Mouse (Mus musculus) ovary, postnatal 10 days (tissue): ENCODE results near the gene Lefty2.

Source experiments
- DNase-seq: peaks from one replicate; pipeline ENCODE4 v3.0.0; 2022; ENCODE audit warnings: low spot score

The Lefty2 gene

GRCm38 (mm10) chr1:180892808-180893207 is at the start of gene Lefty2:
Gene Lefty2 (plus strand): TSS chr1:180893108.
- no peak for DNase-seq

GRCm38 (mm10) chr1:180848114-180848510 is 44.8 kb upstream of the Lefty2 start:
- DNase-seq: peak; percentile 52

DNA sequence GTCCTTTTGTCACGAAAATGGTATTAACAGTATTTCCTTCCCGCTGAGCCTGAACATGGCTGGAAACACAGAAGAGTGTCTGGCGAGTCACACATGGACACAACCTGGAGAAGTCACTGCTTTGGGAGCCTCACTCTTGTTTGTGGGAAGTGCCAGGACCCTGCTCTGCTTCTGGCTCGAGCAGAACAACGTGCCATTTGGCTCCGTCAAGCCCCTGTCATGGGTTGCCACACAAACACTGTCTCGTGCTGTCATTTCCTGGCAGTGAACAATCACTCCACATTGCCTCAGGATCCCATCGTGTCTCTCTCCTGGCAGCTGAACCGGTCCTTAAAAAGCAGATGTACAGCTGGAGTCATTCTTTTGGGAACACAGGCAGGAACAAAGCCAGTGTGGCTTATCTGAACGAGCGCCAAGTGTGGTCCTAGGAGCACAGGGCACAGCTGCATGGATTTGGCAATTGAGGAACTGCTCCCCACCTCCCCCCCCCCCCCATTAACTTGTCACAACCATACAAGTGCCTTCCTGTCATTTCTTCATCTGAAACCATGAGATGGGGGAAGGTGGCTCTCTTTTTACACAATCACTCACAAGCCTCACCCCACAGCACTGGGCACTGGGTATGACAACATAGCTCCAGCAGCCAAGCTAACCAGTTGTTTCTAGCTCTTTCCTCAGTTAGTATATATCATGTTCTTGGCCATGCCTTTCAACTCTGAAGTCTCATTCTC is 44.2 kb upstream of the Lefty2 start:
- peak; percentile 23 for DNase-seq

DNA sequence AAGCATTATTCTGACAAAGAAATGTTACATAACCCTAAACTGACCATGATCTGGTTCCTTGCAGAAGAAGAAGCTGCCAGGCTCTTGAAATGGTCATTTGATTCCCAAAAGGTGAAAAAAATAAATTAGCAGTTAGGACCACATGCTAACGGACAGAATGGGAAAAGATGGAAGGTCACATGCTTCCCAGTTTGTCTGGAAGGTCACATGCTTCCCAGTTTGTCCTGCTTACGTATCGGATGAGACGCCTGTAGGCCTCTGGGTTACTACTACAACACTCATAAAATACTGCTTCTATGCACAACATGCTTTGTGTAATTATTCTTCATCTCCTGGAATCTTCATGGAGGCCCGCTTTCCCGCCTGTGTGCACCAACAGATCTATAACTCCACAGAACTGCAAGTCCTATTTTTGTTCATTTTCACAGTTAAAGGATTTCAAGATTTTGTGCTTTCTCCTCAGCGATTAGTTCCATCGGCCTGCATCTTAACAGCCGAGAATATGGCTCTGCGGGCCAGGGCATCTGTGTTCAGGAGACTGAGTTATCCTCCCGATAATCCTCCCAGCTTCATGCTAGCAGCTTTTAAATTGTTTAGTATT is 43.1 kb upstream of the Lefty2 start:
- DNase-seq: no peak

DNA sequence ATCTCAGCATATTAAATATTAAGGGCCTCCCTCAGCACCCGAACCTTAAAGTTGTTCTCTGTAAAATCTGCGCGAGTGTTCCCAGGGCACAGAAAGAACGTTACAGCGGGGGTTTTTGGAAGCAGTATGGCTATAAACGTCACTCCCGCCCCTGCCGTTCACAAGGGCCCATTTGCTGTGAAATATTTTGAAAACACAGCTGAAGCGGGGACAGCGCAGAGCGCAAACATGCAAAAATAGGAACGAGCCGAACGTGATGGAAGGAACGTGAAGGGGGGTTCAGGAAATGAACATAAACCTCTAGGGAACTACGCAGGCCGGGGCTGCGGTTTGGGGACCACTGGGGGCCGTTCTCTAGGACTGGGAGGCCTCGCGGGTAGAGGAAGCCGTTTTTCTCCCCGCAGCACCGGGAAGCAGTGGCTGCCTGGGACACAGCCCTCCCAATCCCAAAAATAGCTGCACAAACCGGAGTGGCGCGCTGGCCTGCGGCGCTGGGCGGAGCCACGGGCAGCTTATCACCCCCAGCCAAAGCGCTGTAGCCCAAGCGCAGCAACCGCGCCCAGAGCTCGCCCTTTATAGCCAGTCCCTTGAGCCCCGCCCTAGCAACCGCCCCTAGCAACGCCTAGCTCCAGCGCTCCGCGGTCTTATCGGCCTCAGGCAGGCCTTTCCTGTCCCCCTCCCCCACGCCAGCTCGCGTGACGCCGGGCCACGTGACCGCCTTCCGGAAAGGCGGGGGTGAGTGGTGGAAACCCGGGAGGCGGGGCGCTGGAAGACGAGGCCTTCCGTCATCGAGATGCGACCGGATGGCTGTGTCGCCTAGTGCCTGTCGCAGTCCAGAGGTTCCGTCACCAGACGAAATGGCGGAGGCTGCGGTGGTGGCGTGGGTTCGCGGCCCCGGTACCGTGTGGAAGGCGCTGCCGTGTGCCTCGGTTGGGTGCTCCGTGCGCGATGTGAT is 42.3 kb upstream of the Lefty2 start, which contains the start of gene Sde2:
TSS of gene Sde2 (plus strand) at position 812 of the 955 bp plus-strand sequence.
- DNase-seq: peak; percentile 100

- no peak for DNase-seq
Observed at GRCm38 (mm10) chr1:180858763-180859162, 34.1 kb upstream of the Lefty2 start.

DNA sequence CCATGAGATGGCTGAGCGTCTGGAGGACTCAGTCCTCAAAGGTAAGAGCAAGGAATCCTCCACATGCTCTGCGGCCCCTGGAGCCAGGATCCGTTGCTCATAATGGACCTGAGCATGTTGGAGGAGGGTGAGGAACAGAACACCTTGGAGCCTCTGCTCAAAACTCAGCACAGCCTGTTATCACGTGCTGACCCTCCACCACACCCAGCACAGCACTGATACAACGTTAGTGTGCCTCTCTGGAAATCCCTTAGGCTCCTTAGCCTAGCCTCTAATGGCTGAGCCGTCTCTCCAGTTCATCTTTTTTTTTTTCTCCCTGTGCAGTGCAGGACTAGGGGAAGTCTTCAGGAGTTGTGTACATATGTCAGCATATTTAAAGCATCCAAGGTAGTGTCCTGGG is 32.9 kb upstream of the Lefty2 start:
- DNase-seq: no peak

- no peak for DNase-seq
Observed at GRCm38 (mm10) chr1:180863606-180864005, 29.3 kb upstream of the Lefty2 start.

- DNase-seq: no peak
Observed at GRCm38 (mm10) chr1:180866001-180866400, 26.9 kb upstream of the Lefty2 start.

- no peak for DNase-seq
Observed at GRCm38 (mm10) chr1:180870122-180870650, 22.7 kb upstream of the Lefty2 start.

- no peak for DNase-seq
Observed at GRCm38 (mm10) chr1:180873861-180874484, 18.9 kb upstream of the Lefty2 start.

GRCm38 (mm10) chr1:180874615-180875014 is 18.3 kb upstream of the Lefty2 start:
- no peak for DNase-seq

- DNase-seq: no peak
Observed at GRCm38 (mm10) chr1:180875126-180875525, 17.8 kb upstream of the Lefty2 start.

DNA sequence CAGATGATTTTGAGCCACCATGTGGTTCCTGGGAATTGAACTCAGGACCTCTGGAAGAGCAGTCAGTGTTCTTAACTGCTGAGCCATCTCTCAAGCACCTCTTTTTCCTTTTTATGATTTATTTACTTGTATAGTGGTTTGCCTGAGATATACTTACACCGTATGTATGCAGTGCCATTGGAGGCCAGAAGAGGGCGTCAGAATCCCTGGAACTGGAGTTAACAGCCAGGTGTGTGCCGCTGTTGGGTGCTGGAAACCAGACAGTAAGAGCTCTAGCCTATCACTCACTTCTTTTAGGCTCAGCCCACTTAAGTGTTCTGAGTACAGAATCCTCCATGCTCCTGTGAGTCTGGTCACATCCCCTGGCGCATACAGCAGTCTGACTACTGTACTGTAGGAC is 15.4 kb upstream of the Lefty2 start:
- DNase-seq: no peak

DNA sequence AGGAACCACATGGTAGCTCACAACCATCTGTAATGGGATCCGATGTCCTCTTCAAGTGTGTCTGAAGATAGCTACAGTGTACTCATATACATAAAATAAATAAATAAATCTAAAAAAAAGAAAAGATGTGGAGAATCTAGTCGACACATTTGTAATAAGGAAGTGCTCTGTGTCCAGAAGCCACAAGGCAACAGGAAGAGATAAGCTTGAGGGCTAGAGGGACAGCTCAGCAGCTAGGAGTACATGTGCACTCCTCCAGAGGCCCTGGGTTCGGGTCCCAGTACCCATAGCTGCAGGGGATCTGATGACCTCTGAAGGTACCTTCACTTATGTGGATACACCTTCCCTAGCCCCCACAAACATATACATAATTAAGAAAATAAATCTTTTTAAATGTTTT is 11.1 kb upstream of the Lefty2 start:
- no peak for DNase-seq

- DNase-seq: no peak
Observed at GRCm38 (mm10) chr1:180883731-180884130, 9.2 kb upstream of the Lefty2 start.

GRCm38 (mm10) chr1:180884484-180884883 is 8.4 kb upstream of the Lefty2 start:
- no peak for DNase-seq

GRCm38 (mm10) chr1:180888556-180889042 is 4.3 kb upstream of the Lefty2 start:
- peak; percentile 56 for DNase-seq

GRCm38 (mm10) chr1:180889172-180889571 is 3.7 kb upstream of the Lefty2 start:
- DNase-seq: no peak

DNA sequence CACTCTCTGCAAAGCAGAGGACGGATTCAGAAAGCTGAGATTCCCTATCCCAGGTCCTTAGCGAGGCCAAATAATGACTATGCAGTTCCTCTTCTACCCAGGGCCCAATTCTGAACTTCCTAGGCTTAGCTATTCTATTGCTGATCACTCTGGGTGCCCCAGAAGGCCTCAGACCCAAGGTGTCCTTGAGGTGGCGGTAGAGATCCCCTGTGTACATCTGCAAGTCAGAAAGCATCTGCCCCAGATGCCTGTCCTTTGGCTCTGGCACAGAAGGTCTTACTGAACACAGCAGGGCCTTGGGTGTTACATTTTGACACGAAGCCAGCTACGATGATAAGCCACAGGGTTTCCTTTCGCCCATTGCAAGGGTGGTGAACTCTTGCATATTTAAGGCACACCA is 3.1 kb upstream of the Lefty2 start:
- no peak for DNase-seq
